Mouse (Mus musculus) left cerebral cortex, adult 11 months (tissue): ENCODE measurements at regions not wholly inside any gene's neighbourhood (a gene's known extent, or its start where the extent isn't known, plus 50 kb on each side); places are given as distances from the start of the nearest gene placed in this dataset.
A peak's percentile ranks its signal among the peaks of the same experiment; 100 is the strongest.

Source experiments
- DNase-seq: peaks from one replicate; pipeline ENCODE4 v3.0.0; 2022; ENCODE audit warnings: low spot score

DNA sequence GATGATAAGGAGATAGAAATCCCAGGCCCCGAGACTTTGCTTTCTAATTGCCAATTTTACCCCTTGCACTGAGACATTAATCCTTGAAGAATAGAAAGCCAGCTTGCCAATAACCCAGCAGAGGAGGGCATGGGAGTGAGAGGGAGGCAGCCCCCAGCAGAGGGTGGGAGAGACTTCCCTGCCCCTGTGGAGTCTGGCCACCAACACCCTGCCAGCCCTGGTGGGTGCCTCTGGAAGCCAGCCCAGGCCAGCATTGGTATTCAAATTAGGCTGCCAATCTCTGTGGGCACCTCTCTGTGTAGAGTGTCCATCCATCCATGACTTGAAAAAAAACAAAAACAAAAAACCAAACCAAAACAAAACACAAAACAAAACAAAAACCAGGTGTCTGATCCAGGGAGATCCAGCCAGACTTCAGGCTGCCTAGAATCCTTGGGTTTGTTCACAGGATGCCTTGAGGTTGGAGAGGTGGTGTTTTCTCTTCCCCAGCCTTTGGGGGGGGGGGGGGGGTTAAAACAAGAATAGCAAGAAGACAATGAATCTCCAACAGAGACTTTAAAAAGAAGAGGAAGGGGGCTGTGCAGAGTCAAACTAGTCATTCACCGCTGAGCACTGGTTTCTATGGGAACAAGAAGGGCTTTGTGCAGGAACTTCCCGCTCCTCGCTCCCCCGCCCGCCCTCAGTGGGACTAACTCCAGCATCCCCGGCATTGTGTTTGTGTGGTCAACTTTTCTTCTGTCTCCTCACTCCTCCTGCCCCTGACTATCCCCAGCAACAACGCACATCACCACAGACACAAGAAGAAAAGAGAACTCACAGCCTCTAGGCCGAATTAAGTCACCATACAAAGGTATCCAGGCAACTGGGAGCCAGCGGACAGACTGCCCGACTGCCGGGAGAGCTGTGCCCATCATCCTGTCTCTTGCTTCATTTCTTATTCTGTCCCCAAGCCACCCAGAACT lies 236.3 kb upstream of the Pabpc6 start:
- DNase-seq: peak; percentile 47

DNA sequence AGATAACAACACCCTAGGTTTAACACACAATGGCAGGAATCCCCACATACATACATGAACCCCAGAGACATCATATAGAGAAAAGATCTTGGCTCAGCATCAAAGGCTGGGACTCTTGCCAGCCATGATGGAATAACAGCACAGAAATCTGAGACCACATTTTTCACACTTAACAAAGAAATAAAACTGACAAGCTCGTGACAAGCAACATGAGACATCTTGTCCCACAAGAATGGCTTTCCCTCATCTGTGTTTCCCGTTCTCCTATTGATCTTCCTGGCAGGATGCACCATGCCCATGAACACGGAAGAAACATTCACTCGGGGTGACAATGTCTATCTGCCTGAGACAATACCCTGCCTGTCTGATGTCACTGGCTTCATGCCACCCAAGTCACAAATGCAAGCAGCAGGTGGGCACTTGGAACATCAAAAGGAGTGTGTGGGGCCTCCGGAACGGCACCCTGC lies 235.0 kb upstream of the Pabpc6 start:
- DNase-seq: no peak

DNA sequence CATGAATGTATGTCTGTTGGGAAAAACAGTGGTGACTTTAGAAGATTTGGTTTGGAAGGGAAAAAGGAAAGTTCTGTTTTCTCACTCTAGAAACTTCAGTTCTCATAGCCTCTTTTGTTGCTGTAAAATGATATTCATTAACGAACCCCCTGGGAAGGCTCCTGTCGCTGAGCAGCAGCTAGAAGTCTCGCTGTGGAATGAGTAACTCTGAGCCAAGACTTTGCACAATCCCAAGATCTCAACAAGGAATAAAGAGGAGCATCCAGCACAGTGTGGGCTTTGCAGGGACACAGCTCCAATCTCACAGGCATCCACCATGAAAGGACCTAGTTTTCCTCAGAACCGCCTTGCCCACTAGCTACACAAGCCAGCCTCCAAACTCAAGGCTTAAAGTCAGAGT lies 233.8 kb upstream of the Pabpc6 start:
- DNase-seq: no peak

DNA sequence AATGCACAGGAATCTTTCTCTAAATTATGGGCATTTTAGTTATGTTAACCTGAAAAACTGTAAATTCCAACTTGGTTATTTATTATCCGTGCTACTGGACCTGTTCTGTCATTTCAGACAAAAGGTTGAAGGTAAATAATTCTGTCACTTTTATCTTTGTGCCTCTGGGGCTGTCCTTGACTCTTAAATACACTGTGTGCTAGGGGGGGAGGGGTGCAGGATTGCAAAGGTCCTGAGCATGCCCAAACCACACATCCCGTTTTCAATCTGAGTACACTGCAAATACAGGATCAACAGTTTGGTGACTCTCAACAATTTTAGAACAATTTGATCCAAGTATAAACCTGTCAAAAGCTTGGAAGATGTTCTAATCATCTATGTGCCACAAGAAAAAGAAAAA lies 227.4 kb upstream of the Pabpc6 start:
- DNase-seq: no peak

DNA sequence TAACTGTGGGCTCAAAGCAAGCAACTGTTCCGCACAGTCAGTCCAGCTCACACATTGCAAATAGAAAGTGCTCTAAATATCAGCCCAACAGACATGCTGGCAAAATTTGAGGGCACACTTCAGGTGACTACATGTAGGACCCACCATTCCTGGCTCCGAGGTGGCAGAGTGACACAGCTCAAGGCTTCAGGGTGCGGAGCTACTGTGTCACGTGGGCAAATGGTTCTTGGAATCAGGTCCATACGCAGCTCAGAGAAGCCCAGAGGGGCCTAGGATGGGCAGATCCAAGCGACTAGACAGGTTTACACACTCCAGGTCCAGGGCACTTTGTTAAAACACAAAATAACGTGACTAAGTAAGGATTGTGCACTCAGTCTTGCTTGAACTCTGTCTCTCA lies 226.2 kb upstream of the Pabpc6 start:
- DNase-seq: no peak

DNA sequence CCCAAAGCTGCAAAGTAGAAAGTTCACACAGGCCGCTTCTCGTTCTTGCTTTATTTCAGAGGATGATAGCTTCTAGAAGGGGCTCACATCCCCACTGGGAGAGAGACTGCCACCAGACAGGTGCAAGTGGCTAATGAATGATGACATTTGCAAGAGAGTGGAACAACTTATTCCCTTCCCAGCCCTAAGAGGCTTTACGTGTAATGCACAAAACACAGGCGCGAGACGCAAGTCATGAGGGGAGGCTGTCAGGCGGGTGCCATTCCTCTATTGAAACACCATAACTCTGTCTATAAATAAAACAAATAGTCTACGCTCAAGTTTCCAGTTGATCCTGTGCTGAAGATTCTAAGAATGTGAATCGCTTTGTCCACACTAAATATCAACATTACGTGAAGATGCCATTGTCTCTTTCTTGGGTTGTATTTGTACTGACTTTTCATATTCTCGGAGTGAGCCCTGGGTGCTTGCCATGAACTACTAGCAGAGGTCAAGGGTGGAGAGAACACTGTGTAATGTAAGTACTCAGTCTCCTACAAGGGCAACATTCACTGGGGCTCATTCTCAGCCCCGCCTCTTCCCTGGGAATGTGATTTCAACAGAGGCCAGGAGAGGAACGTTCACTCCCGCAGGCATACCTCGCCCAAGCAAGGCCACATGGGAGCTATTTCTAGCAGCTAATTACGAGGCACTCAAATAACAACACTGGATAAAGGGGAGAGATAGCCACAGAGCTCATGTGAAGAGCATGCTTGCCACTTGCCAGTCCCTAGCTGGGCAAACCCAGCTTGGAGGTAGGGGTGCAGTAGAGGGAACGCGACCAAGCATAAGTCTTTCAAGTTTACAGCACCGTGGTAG lies 225.5 kb upstream of the Pabpc6 start:
- no peak for DNase-seq

DNA sequence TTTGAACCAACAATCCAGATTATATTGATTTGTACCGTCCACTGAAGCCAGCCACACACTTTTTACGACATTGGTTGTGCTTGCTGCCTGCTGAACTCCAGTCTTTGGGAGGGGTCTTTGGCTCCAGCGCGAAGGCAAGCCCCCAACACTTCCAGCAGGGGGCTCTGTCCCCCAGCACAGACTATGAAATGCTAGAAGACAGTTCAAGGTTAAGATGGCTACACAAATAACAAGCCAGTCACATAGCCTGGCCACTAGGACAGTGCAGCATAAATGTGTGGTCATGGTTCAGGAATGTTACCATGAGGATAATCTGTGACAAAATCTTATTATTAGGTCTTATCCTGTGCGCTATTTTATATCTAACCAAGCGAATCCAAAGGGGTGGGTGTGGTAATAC lies 224.4 kb upstream of the Pabpc6 start:
- no peak for DNase-seq

DNA sequence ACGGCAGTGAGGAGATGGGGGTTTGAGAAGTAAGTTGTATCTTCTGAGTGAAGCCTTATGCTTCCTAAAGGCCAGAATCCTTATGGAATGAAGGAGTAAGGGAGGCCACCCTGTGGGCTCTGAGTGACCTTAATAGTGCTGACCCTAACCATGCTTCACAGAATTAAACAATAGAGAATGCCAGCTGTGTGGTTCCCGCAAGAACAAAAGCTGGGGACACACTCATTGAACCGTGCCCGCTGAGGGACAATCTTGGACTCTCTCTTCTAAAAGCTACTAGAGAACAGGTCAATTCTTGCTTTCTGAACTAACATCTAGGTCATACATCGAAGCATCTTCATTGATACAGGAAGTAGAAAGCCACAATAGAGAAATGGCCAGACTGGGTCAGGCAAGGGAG lies 223.3 kb upstream of the Pabpc6 start:
- no peak for DNase-seq

DNA sequence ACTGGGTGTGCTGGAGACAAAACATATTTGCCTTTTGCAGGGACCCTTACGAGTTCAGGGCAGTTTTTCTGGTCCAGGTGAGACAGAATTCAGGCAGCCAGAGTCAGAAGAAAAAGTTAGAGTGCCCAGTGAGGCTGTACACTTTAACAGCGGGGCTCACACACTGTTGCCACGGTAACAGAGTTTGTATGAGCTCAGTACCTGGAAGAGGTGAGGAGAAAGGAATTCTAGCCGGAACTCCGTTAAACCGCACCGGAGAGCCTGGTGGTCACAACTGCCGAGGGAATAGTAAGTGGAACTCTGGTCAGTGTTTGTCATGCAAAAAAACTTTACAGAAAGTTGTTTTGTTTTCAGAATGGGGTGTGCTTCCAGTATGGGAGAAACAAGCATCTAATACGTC lies 222.6 kb upstream of the Pabpc6 start:
- DNase-seq: no peak

DNA sequence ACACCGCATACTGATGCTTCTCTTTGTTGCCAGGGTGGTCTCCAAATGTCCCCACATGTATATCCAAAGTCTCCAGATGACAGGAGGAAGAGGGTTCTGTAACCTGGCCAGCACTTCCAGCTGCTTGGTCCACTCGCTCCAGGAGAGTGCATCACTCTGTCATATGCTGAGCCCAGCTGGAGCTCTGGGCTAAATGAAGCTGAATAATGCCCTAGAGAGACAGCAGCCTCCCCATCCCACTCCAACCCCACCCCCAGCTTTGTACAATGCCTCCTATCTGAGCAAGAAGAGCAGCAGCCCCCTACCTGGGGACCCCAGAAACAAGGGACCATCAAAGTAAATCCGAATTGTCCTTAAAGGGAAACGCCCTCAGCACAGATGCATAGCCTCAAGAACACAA lies 219.0 kb upstream of the Pabpc6 start:
- no peak for DNase-seq

DNA sequence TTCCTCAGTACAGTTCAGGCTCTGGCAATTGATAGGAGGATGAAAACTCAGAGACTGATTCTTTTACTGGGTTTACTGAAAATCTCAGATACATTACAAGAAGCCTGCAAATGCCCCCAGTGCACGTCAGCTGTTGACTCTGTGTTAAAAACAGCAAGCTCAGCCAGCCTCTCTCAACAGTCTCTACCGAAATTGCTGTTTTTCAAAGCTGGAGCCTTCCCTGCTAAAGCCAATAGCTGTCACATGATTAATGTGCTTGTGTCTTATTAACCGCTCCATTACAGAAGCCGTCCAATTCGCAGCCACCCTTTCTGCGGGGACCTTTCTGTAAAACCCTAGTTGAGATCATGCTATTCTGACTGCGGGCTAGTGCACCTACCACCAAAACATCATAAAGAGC lies 215.6 kb upstream of the Pabpc6 start:
- no peak for DNase-seq

DNA sequence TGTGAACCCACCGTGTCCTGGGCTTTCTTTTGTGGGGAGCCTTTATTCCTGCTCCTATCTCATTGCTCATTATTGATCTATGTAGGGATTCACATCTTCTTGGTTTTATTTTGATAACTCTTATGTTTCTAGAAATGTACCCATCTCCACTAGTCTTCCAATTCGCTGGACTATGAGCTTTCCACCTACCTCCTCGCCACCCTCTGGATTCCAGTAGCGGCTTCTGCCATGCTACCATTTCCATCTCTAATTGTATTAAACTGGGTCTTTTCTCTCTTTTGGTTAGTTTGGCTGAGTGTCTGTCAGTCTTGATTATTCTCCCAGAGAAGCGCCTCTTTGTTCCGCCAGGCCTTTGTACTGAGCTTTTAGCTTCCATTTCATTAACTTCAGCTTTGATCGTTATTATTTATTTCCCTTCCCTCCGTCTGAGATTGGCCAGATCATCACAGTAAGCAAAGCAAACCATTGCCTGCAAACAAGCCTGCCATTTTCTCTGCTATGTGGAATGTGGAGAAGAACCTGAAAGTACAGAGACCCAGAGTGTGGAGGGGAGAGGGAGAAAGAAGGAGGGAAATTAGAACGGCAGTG lies 213.2 kb upstream of the Pabpc6 start:
- DNase-seq: no peak

DNA sequence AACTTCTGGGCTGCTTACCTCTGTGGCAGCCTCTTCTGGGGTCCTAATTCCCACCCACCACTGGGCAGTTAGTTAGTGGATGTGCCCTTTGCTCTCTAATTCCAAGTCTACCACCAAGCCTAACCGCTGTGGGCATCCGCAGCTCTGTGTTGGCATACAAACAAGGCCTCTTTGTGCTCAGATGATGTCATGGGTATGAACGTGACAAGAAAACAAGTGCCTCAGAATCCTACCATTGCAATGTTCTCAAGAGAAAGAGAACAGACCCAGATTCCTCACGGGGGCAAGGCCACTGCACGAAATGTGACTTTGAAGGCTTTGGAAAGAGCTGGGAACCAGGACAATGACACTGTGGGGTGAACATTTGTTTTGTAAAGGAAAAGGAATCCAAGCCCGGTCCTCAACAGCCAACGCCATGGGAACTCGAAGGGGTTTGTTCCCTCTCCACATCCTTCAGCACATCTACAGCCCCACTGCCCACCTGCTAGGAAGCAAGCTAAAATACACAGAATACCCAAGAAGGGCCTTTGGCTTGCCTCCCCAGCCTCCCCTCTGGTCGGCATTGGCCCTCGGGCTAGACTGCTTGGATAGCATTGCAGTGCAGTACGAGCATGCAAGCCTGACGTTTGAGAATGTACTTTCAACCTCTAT lies 210.2 kb upstream of the Pabpc6 start:
- peak; percentile 58 for DNase-seq

DNA sequence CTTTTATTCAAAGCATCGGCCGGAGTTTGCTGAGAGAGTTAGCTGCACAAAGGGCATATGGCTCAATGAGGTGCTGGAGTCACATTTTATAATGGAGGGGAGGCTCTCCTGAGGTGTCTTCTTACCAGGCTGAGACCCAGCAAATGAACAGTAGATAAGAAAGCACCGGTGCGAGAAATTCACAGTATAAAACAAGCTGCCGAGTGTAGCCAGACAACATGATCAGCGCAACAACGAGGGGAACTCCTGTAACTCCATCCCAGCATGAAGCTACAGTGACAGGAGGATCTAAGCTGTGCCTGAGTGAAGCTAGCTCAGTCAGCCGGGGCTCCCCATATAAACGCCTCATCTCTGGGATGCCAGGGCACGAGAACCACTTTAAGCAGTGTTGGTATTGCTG lies 204.2 kb upstream of the Pabpc6 start:
- no peak for DNase-seq

DNA sequence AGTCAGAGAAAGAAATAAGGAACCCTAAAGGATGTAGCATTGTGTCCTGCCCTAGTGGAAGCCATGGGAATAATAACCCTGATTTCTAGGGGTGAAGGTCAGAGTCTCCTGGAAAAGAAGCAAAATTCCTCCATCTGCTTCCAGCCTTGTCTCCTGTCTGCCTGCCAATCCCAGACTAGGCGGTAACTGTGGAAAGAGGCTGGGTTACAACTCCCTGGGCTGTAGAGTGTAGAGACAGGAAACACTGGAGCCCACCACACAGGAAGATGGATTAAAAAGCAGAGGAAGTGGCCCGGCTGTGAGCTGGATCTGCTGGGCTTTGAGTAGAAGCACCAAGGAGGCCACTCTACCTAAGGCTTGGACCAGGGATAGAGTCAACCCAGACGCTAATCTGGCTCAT lies 200.7 kb upstream of the Pabpc6 start:
- no peak for DNase-seq

DNA sequence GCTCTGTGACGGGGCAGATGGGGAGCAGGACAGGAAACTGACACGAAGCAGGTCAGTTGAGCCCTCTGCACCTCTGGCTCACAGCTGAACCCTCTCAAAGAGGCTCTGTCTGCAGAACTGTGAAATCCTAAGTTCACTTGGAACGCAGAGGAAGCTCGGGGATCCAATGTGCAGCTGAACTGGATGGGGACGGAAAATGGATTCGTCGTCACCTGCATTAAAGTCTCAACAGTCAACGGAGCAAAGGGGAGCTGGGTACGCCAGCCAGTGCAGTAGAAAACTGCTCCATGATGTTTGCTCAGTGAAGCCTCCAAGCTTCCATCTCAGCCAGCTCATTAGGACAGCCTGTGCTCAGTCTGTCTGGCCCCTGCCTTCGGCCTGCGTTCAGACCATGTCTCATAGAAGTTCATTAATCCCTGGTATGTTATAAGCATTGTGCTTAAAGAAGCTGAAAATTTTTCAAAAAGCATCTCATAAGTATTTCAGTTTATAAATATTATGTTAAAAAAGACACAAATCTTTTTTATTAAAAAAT lies 199.3 kb upstream of the Pabpc6 start:
- DNase-seq: no peak

DNA sequence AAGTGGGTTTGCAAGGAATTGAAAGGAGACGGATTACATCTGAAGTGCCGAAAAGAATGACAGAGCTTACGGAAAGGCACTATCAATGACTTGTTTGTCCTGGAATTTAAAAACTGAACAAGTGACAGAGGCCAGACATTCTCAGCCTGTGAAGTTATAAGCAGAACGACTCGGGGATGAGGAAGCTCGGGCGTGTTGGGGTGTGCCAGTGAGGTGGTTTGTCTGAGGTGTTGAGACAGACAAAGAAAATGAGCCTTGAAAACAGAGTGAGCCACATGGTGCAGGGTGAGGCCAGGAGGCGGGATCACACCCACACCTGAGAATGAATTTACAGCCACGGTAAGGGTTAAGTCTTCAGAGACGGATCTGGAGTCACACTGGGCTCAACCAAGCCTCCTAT lies 194.7 kb upstream of the Pabpc6 start:
- no peak for DNase-seq

DNA sequence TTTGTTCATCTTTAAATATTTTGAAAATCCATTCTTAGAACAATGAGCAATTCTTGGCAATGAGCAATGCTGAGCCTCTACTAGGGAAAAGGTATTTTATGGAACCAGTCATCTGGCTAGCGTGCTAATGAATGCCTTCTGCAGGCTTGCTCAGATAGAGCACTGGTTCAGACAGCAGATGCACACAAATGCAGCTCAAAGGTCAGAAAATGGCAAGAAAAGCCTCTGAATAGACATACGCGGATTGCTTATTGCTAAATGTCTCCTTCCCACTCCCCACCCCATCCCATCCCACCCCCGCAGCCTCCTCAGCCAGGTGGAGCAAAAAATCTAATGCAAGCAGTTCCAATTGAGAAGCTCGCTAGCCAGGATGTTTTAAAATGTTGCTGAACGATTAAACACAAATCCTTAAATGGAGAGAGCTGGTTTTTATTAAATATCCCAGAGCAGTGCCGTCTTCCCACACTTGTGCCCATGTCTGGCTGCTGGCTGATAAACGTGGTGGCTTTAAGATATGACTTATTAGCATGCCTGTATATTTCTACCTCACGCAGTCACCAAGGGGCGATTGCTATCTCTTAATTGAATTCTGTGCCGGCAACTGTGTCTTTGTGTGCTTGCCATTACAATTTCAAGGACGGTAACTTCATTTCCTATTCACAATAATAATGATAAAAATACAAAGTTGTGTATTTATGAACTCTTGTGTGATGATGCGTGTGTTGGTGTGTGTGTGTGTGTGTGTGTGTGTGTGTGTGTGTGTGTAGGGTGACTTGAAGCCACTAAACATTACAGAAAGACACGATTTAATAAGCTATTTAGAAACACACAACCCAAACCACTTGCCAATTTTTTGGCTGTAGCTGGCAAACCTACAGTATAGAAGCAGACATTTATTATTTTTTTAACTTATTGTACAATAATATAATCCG lies 192.7 kb upstream of the Pabpc6 start:
- DNase-seq: no peak

DNA sequence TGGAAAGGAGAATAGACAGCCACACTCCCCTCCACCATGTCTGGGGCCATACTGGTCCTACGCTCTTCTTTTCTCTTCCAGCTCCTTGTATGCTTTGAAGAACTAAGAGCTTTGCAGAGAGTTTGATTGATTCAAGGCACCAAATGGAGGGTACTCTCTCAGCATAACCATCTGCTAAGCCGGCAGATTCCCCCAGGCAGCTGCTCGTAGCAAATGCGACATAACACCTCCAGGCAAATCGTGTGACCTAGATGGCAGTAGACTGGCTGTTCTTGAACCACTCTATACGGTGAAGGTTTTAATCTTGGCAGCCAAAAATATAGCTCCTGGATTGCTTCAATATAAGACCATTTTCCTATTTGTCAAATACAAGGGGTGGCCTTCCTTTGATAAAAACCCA lies 191.8 kb upstream of the Pabpc6 start:
- no peak for DNase-seq

DNA sequence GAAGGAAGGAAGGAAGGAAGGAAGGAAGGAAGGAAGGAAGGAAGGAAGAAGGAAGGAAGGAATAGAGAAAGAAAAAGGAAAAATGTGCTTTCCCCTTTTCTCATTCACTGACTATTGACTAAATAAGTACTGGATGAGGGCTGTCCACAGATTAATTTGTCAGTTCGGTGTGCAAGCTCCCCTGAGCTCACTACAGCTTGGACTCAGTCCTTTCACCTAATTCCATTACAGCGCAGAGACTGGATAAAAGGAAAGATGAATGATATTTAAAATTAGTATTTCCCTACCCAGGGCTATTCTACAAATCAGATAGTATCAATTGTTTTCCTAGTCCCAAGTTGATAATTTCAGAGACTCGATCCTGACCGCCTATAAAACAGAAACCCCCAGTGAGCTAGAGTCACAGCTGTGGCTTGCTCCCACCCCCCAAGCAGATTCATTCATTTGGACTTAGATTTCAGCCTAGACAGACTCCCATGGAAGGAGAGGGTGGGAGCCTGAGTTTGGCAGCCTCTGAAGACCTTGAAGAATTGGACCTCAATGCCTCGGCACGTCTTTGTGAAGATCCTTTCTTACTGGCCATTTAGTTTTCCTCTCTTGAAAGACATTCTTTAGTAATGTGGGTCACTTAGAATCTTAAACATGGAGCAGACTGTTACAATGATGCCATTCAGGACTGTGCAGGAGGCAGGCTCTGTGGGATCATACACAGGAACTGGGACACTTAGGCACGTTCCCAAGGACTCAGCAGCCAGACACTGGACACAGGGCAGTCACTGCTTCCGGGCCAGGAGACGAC lies 179.2 kb upstream of the Pabpc6 start:
- DNase-seq: no peak
